8 mouse cellular contexts compared by ENCODE assay signal in the genomic region with DNA sequence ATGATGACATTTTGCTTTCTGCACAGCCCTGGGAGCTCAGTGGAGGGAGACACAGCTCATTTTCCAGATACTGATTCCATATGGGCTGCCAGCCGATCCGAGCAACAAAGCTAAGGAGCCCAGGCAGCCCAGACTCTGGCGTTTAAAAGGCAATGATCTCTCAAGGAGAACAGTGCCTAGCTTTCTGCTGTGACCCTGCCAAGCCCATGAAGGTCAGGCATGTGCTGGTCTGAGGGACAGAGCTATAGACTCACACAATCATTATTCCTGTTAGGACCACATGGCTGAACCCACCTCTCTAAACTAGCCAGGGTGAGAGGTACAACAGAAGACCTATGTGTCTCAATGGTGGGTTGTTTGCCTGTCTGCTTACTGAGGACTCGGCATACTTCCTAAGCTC. TPM values are rescaled to one million over a fixed set of nuclear protein-coding genes. Genes with fewer than 3 reads are reported as not detected.
DNase-seq lines count a peak whose midpoint lies in the region; ATAC-seq and TF ChIP-seq lines count a peak whose summit lies in the region.

No protein-coding gene starts in this region.

- H3K36me3 ChIP-seq in intestine, embryonic 14.5 days (ENCODE audit: control insufficient read depth, insufficient read depth, low read length): peaks cover 9% of the 10 kb centered on the region; the same call in 1 of the 2 replicates
- H3K36me3 ChIP-seq in intestine, postnatal 0 days (ENCODE audit: control insufficient read depth, insufficient read depth): no peaks in the 10 kb centered on the region
- peaks cover 23% of the 10 kb centered on the region for H3K36me3 ChIP-seq in forebrain, embryonic 10.5 days (replicated peaks)
- no peaks in the 10 kb centered on the region for H3K36me3 ChIP-seq in midbrain, embryonic 11.5 days (ENCODE audit: control insufficient read depth, insufficient read depth, low read length)

- no peak overlapping the region for H3K9ac ChIP-seq in intestine, embryonic 14.5 days (ENCODE audit: low read length)
- no peak overlapping the region for H3K9ac ChIP-seq in intestine, postnatal 0 days (ENCODE audit: low read depth, low read length)
- H3K9ac ChIP-seq in midbrain, embryonic 11.5 days (ENCODE audit: low read length): peak overlapping the region; percentile 24

- no peak overlapping the region for H3K4me3 ChIP-seq in intestine, embryonic 14.5 days (ENCODE audit: low read depth, low read length)
- no peak overlapping the region for H3K4me3 ChIP-seq in intestine, postnatal 0 days (ENCODE audit: low read depth, low read length)
- peak overlapping the region; percentile 24; the same call in 1 of the 2 replicates for H3K4me3 ChIP-seq in forebrain, embryonic 10.5 days
- H3K4me3 ChIP-seq in midbrain, embryonic 11.5 days (ENCODE audit: low read depth, low read length): peak overlapping the region; percentile 7; the same call in 1 of the 2 replicates

- ATAC-seq in intestine, embryonic 14.5 days (replicated peaks; ENCODE audit: low FRiP score, low TSS enrichment, low read depth): no peak
- ATAC-seq in intestine, postnatal 0 days: no peak
- peak; percentile 75 for ATAC-seq in midbrain, embryonic 11.5 days (ENCODE audit: low FRiP score)

- peaks cover 10% of the 10 kb centered on the region; the same call in 1 of the 2 replicates for H3K4me1 ChIP-seq in intestine, embryonic 14.5 days (replicated peaks; ENCODE audit: control insufficient read depth, insufficient read depth, low read length)
- no peaks in the 10 kb centered on the region for H3K4me1 ChIP-seq in intestine, postnatal 0 days (replicated peaks; ENCODE audit: control insufficient read depth, insufficient read depth, low read length)
- peaks cover 46% of the 10 kb centered on the region for H3K4me1 ChIP-seq in forebrain, embryonic 10.5 days
- H3K4me1 ChIP-seq in midbrain, embryonic 11.5 days (ENCODE audit: control insufficient read depth, insufficient read depth, low read length): peaks cover 29% of the 10 kb centered on the region

- WGBS in intestine, embryonic 14.5 days: 44% methylated on average over 4 of the region's 4 CpGs
- 61% methylated on average over 4 of the region's 4 CpGs for WGBS in intestine, postnatal 0 days
- 21% methylated on average over 4 of the region's 4 CpGs for WGBS in forebrain, embryonic 10.5 days
- 11% methylated on average over 4 of the region's 4 CpGs for WGBS in midbrain, embryonic 11.5 days

- no peaks in the 10 kb centered on the region for H3K27me3 ChIP-seq in intestine, embryonic 14.5 days (replicated peaks; ENCODE audit: control insufficient read depth, insufficient read depth, low read length)
- H3K27me3 ChIP-seq in intestine, postnatal 0 days (replicated peaks; ENCODE audit: control insufficient read depth, insufficient read depth, low read length): no peaks in the 10 kb centered on the region
- no peaks in the 10 kb centered on the region for H3K27me3 ChIP-seq in forebrain, embryonic 10.5 days (ENCODE audit: poor library complexity, severe bottlenecking)
- no peaks in the 10 kb centered on the region for H3K27me3 ChIP-seq in midbrain, embryonic 11.5 days (ENCODE audit: control insufficient read depth, insufficient read depth, low read length)

- 0 out of 2 replicates have a peak overlapping the region, but pooled peaks have one; percentile 29 for H3K27ac ChIP-seq in intestine, embryonic 14.5 days (ENCODE audit: low read depth)
- H3K27ac ChIP-seq in intestine, postnatal 0 days (ENCODE audit: low read depth, low read length): no peak overlapping the region
- H3K27ac ChIP-seq in forebrain, embryonic 10.5 days: peak overlapping the region; percentile 74
- H3K27ac ChIP-seq in midbrain, embryonic 11.5 days (ENCODE audit: low read depth, low read length): peak overlapping the region; percentile 78

- TF ChIP-seq CTCF in intestine, postnatal 0 days (IDR thresholded peaks at IDR 0.05; ENCODE audit: low read depth): no peak

- DNase-seq in intestine, embryonic 14.5 days (ENCODE audit: low spot score): no peak
- DNase-seq in adrenal gland, adult 2 months: peak; percentile 77
- no peak for DNase-seq in forebrain, embryonic 10.5 days (ENCODE audit: extremely low spot score, low spot score)
- DNase-seq in midbrain, embryonic 11.5 days (ENCODE audit: low spot score, missing footprints): peak; percentile 89
- DNase-seq in thymus, postnatal 10 days (ENCODE audit: low spot score in 2 of 2): no peak
- DNase-seq in right cerebral cortex, postnatal 36 days (ENCODE audit: low spot score in 2 of 2): no peak
- DNase-seq in gastrocnemius, postnatal 10 days: no peak

- no peak overlapping the region for H3K4me2 ChIP-seq in intestine, embryonic 14.5 days (ENCODE audit: low read length)
- no peak overlapping the region for H3K4me2 ChIP-seq in intestine, postnatal 0 days (replicated peaks; ENCODE audit: low read depth)
- peak overlapping the region; percentile 32 for H3K4me2 ChIP-seq in midbrain, embryonic 11.5 days

- no peaks in the 10 kb centered on the region for H3K9me3 ChIP-seq in intestine, embryonic 14.5 days (ENCODE audit: control insufficient read depth, low read length)
- H3K9me3 ChIP-seq in intestine, postnatal 0 days (ENCODE audit: control insufficient read depth): no peaks in the 10 kb centered on the region
- no peaks in the 10 kb centered on the region for H3K9me3 ChIP-seq in forebrain, embryonic 10.5 days
- no peaks in the 10 kb centered on the region for H3K9me3 ChIP-seq in midbrain, embryonic 11.5 days (ENCODE audit: control insufficient read depth, low read length)

RNA-seq across cellular contexts. Expression of a gene that starts 44.1 kb away (rescaled TPM):
- polyA plus RNA-seq in intestine, embryonic 14.5 days (2014; fragmentation: Nextera tagmentation; extraction: Ambion mirVana): 50.2 and 54.2 TPM in 2 replicates
- 38.8 and 41.1 TPM in 2 replicates for polyA plus RNA-seq in intestine, postnatal 0 days (2015; fragmentation: Nextera tagmentation; extraction: Ambion mirVana)
- total RNA-seq in adrenal gland, adult 2 months (2021): 10 to 100 TPM; 76.9 to 91.2 TPM
- polyA plus RNA-seq in adrenal gland, adult 2 months (2012; rRNA removed): 204 and 210 TPM in 2 replicates
- polyA plus RNA-seq in forebrain, embryonic 10.5 days (2016; fragmentation: Nextera tagmentation; extraction: Ambion mirVana): 46.6 and 49.9 TPM in 2 replicates
- 36.2 and 42.1 TPM in 2 replicates for polyA plus RNA-seq in midbrain, embryonic 11.5 days (2014; fragmentation: Nextera tagmentation; extraction: Ambion mirVana)
- total RNA-seq in gastrocnemius, postnatal 10 days (2021): 10 to 100 TPM; 22.3 to 27.1 TPM

Comparison
In these comparisons a context has a peak if more than half of its experiments do, and no peak if none do; other contexts are left out.
1. DNase-seq: peak in adrenal gland, adult 2 months (single experiment) and midbrain, embryonic 11.5 days (single experiment); none in intestine, embryonic 14.5 days (single experiment), forebrain, embryonic 10.5 days (single experiment), thymus, postnatal 10 days (0 of 2), right cerebral cortex, postnatal 36 days (0 of 2) and gastrocnemius, postnatal 10 days (single experiment).
2. H3K4me3 ChIP-seq: peak in forebrain, embryonic 10.5 days (single experiment) and midbrain, embryonic 11.5 days (single experiment); none in intestine, embryonic 14.5 days (single experiment) and intestine, postnatal 0 days (single experiment).